Mouse (Mus musculus) stomach, embryonic 14.5 days (tissue): Measurements from ENCODE around the gene Fat3. TPM values are rescaled to one million over a fixed set of nuclear protein-coding genes. Genes with fewer than 3 reads are reported as not detected.

ENCODE experiments used
- ATAC-seq: fragments of 200-750 bp; cut with Nextera tagmentation; 2 replicates; pipeline ENCODE4 v1.8.0; 2017; ENCODE audit warnings: low read depth, moderate TSS enrichment; ENCODE audit not compliant: insufficient number of reproducible peaks, insufficient read depth, low FRiP score
- H3K27ac ChIP-seq: fragments of 300-500 bp; sonication (generic); 2 replicates; pipeline ENCODE4 v1.5.1; 2014; ENCODE audit warnings: mild to moderate bottlenecking, low read length, moderate library complexity, mixed read lengths
- H3K27me3 ChIP-seq: fragments of 300-500 bp; sonication (generic); 2 replicates; pipeline ENCODE4 v1.6.1; 2014; ENCODE audit warnings: low read length, control low read depth, mixed read lengths; ENCODE audit not compliant: control insufficient read depth, insufficient read depth
- H3K36me3 ChIP-seq: fragments of 300-500 bp; sonication (generic); 2 replicates; pipeline ENCODE4 v1.6.1; 2014; ENCODE audit warnings: mild to moderate bottlenecking, control low read depth, low read length, moderate library complexity, mixed read lengths; ENCODE audit not compliant: control insufficient read depth, insufficient read depth
- H3K4me1 ChIP-seq: fragments of 300-500 bp; sonication (generic); 2 replicates; pipeline ENCODE4 v1.6.1; 2014; ENCODE audit warnings: low read length, control low read depth, mixed read lengths; ENCODE audit not compliant: control insufficient read depth, insufficient read depth
- H3K4me2 ChIP-seq: fragments of 300-500 bp; sonication (generic); replicated peaks from 2 replicates; pipeline ENCODE4 v1.6.1; 2014; ENCODE audit warnings: low read depth, low read length, control low read depth
- H3K4me3 ChIP-seq: fragments of 300-500 bp; sonication (generic); 2 replicates; pipeline ENCODE4 v1.5.1; 2014; ENCODE audit warnings: low read depth, low read length, control low read depth
- H3K9ac ChIP-seq: fragments of 300-500 bp; sonication (generic); replicated peaks from 2 replicates; pipeline ENCODE4 v1.6.1; 2014; ENCODE audit warnings: low read depth, mild to moderate bottlenecking, control low read depth, low read length, moderate library complexity, mixed read lengths
- H3K9me3 ChIP-seq: fragments of 300-500 bp; sonication (generic); 2 replicates; pipeline ENCODE4 v1.6.1; 2016; ENCODE audit warnings: low read depth, low read length, control low read depth; ENCODE audit not compliant: control insufficient read depth
- WGBS: fragments of 180-500 bp; shearing (Covaris S2); extraction: QIAGEN DNeasy Blood & Tissue Kit; methylation state at CpG from one replicate; pipeline ENCODE4 v1.1.7; 2014; 5-methylcytosine and 5-hydroxymethylcytosine counted together
- polyA plus RNA-seq: library from polyadenylated mRNA; unstranded; fragments of >200 nt; fragmentation: Nextera tagmentation; extraction: Ambion mirVana; gene quantifications from 2 replicates; pipeline ENCODE4 v1.2.1, GENCODE M21; 2014

Gene Fat3
- polyA plus RNA-seq, 1 experiment from 2014 or later: 3.2 TPM

DNA sequence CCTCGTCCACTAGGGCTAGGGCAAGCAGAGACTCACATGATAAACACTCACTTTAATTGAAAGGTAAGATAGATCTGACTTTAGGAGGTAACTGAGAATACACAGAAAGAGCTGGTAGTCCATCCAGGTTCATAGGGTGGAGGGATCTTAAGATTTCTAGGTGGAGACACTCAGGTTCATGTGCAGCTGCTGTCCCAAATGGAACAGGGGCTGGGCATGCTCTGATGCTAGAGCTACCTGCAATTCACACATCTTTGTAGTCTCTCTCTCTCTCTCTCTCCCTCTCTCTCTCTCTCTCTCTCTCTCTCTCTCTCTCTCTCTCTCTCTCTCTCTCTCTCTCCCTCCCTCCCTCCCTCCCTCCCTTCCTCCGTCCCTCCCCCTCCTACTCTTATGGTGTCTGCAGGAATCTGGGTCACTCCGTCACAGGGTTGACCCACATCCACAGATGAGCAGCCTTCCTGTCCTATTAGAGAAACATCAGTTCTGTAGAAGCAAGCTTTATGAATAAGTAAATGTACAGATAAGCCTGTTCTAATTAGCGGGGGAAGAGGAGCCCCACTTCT is 148.5 kb downstream of the Fat3 start:
- no peaks in the 10 kb centered on the region for H3K36me3 ChIP-seq
- ATAC-seq: no peak
- H3K4me1 ChIP-seq: no peaks in the 10 kb centered on the region
- H3K4me2 ChIP-seq: no peak overlapping the region
- H3K27ac ChIP-seq: no peak overlapping the region
- no peak overlapping the region for H3K9ac ChIP-seq
- H3K9me3 ChIP-seq: no peaks in the 10 kb centered on the region
- H3K4me3 ChIP-seq: no peak overlapping the region
- H3K27me3 ChIP-seq: no peaks in the 10 kb centered on the region
- 45% methylated on average over 4 of the region's 4 CpGs for WGBS

DNA sequence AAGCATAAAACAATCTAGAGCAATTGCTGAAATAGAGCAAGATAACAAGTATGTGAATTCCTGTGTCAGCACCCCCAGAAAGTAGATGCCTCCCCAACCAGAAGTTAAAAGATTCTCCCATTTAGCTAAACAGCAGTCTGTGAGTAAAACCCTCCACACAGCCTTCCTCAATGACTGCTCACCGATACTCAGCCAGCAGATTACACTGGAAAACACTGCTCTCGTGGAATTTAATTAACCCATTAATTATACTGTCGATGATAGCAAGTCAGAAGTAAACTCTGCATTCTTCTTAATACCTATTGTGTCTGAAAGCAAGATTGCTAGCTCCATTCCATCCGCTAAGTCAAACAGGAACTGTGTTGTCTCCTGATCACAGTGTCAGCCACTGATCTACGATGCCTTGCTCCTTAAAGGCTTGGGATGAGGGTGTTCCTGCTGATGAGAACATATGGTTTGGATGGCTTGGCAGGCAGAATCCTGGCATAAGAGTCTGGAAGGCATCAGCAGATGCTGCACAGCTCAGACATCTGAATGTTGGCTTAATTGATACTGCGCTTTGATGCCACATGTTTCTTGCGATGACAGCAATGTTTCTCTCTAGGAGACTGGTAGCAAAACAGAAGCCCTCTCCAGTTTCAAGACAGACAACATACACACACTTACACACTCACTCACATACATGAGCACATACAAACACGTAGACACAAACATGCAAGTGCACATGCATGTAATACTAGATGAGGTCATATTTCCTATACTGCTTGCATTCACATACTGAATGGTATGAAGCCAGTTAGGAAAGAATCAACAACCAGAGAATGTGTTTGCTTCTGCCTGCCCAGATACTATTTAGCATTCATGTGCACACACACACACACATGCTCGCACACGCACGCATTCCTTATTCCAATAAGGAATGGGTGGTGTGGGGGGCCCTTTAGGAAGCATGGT is 155.9 kb downstream of the Fat3 start:
- no peaks in the 10 kb centered on the region for H3K36me3 ChIP-seq
- no peak for ATAC-seq
- H3K9me3 ChIP-seq: no peaks in the 10 kb centered on the region
- no peaks in the 10 kb centered on the region for H3K27me3 ChIP-seq
- H3K4me3 ChIP-seq: no peak overlapping the region
- no peak overlapping the region for H3K4me2 ChIP-seq
- WGBS: 70% methylated on average over 11 of the region's 11 CpGs
- H3K4me1 ChIP-seq: no peaks in the 10 kb centered on the region
- no peak overlapping the region for H3K9ac ChIP-seq
- H3K27ac ChIP-seq: no peak overlapping the region

- ATAC-seq: no peak
- no peaks in the 10 kb centered on the region for H3K9me3 ChIP-seq
- 74% methylated on average over 2 of the region's 2 CpGs for WGBS
- H3K27me3 ChIP-seq: no peaks in the 10 kb centered on the region
- H3K27ac ChIP-seq: no peak overlapping the region
- no peak overlapping the region for H3K9ac ChIP-seq
- H3K4me1 ChIP-seq: no peaks in the 10 kb centered on the region
- H3K4me2 ChIP-seq: no peak overlapping the region
- H3K36me3 ChIP-seq: no peaks in the 10 kb centered on the region
- no peak overlapping the region for H3K4me3 ChIP-seq
Measured at GRCm38 (mm10) chr9:16343191-16343590, 157.9 kb downstream of the Fat3 start.

- no peak for ATAC-seq
- no peaks in the 10 kb centered on the region for H3K27me3 ChIP-seq
- H3K27ac ChIP-seq: no peak overlapping the region
- no peak overlapping the region for H3K9ac ChIP-seq
- no peak overlapping the region for H3K4me3 ChIP-seq
- no peaks in the 10 kb centered on the region for H3K36me3 ChIP-seq
- no peaks in the 10 kb centered on the region for H3K4me1 ChIP-seq
- WGBS: 84% methylated on average over 8 of the region's 8 CpGs
- H3K9me3 ChIP-seq: no peaks in the 10 kb centered on the region
- no peak overlapping the region for H3K4me2 ChIP-seq
Measured at GRCm38 (mm10) chr9:16342577-16342976, 158.5 kb downstream of the Fat3 start.

DNA sequence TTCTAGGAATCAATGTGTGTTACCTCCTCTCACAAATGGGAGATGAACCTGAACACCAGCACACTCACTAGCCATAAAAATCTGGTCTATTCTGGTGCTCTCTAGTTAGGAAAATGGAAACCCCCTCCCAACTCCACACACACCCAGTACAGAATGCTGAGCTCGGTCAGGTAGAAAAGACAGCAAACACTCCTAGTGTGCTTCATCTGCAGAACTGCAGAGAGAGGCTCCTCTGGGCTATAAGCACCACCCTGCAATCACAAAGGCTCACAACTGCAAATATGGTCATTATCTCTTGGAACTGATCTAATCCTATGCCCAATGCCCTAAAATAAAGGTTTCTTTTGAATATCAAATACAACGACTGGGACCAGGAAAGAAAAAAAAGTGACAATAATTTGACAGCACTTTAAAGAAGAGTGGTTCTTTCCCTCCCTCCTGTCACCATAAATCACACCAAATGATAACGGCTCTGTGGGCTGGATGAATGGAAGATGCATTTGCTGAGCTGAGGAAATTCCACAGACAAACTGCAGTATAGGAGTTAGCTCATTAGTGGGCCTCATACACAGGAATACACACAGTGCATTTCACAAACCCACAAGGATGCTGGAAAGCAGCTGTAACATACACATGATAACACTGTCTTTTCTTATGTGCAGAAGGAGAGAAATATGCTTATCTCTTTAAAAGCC is 170.6 kb downstream of the Fat3 start:
- 0 out of 2 replicates have a peak, but pooled peaks cover 3% of the 10 kb centered on the region for H3K4me1 ChIP-seq
- H3K9ac ChIP-seq: no peak overlapping the region
- no peak for ATAC-seq
- 26% methylated on average over 3 of the region's 3 CpGs for WGBS
- H3K4me2 ChIP-seq: no peak overlapping the region
- H3K27ac ChIP-seq: no peak overlapping the region
- H3K4me3 ChIP-seq: no peak overlapping the region
- no peaks in the 10 kb centered on the region for H3K36me3 ChIP-seq
- H3K9me3 ChIP-seq: no peaks in the 10 kb centered on the region
- H3K27me3 ChIP-seq: no peaks in the 10 kb centered on the region

DNA sequence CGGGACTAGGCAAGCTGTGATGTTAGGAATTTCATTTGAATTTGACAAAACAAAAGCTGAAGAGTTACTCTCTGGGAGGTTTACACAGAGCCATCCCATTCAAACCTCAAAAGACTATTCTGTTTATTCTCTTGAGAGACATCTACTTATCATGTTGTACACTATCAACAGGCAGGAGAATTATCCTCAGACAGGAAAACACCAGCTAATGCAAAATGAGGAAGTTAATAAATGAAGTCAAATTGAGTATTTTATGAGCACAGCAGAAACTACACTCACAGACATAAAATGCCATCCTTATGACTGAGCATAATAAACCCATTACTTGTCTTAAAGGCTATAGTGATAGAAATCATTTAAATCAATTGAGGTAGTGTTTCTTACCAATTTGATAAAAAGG is 182.1 kb downstream of the Fat3 start:
- H3K9ac ChIP-seq: no peak overlapping the region
- no peak for ATAC-seq

GRCm38 (mm10) chr9:16312599-16313197 is 188.4 kb downstream of the Fat3 start:
- no peak for ATAC-seq
- Histone ChIP-seq H3K4me3 (no peak overlapping the region), H3K36me3 (no peaks in the 10 kb centered on the region), H3K27ac (no peak overlapping the region), H3K9me3 (no peaks in the 10 kb centered on the region), H3K4me1 (0 out of 2 replicates have a peak, but pooled peaks cover 4% of the 10 kb centered on the region), H3K9ac (no peak overlapping the region), H3K27me3 (no peaks in the 10 kb centered on the region), H3K4me2 (no peak overlapping the region)
- WGBS: 28% methylated on average over 4 of the region's 4 CpGs

More for the DNA sequence above, 182.1 kb downstream of the Fat3 start:
- no peaks in the 10 kb centered on the region for H3K4me1 ChIP-seq
- H3K4me3 ChIP-seq: no peak overlapping the region
- H3K27me3 ChIP-seq: no peaks in the 10 kb centered on the region
- no peaks in the 10 kb centered on the region for H3K36me3 ChIP-seq
- H3K4me2 ChIP-seq: no peak overlapping the region
- H3K27ac ChIP-seq: no peak overlapping the region
- WGBS: 66% methylated on average over 1 of the region's 1 CpGs
- H3K9me3 ChIP-seq: no peaks in the 10 kb centered on the region
